Mouse (Mus musculus): ENCODE measurements at regions not wholly inside any gene's neighbourhood (a gene's known extent, or its start where the extent isn't known, plus 50 kb on each side); places are given as distances from the start of the nearest gene placed in this dataset.

GRCm38 (mm10) chr16:62981821-62982220 is 127.7 kb downstream of the Pros1 start:
- no peak overlapping the region for H3K4me2 ChIP-seq
- no peaks in the 10 kb centered on the region for H3K4me1 ChIP-seq
- H3K27me3 ChIP-seq (replicated peaks), result no peaks in the 10 kb centered on the region
- no peak overlapping the region for H3K27ac ChIP-seq (replicated peaks)
- no peaks in the 10 kb centered on the region for H3K36me3 ChIP-seq
- 55% methylated on average over 1 of the region's 1 CpGs for WGBS
- no peaks in the 10 kb centered on the region for H3K9me3 ChIP-seq
- no peak overlapping the region for H3K4me3 ChIP-seq
- no peak for ATAC-seq (ENCODE audit: extremely low read depth, insufficient number of reproducible peaks, low FRiP score, low TSS enrichment)
- no peak overlapping the region for H3K9ac ChIP-seq

- H3K4me3 ChIP-seq, result no peak overlapping the region
- no peaks in the 10 kb centered on the region for H3K9me3 ChIP-seq
- no peak overlapping the region for H3K4me2 ChIP-seq
- H3K36me3 ChIP-seq, result no peaks in the 10 kb centered on the region
- H3K27me3 ChIP-seq (replicated peaks), result no peaks in the 10 kb centered on the region
- no peak overlapping the region for H3K9ac ChIP-seq
- no peaks in the 10 kb centered on the region for H3K4me1 ChIP-seq
- no peak overlapping the region for H3K27ac ChIP-seq (replicated peaks)
- no peak for ATAC-seq (ENCODE audit: extremely low read depth, insufficient number of reproducible peaks, low FRiP score, low TSS enrichment)
- 41% methylated on average over 4 of the region's 4 CpGs for WGBS
Observed at GRCm38 (mm10) chr16:62982558-62982957, 128.5 kb downstream of the Pros1 start.

- Histone ChIP-seq H3K4me3 (no peak overlapping the region), H3K27ac (replicated peaks) (no peak overlapping the region), H3K27me3 (replicated peaks) (no peaks in the 10 kb centered on the region), H3K4me2 (no peak overlapping the region), H3K9me3 (no peaks in the 10 kb centered on the region), H3K36me3 (no peaks in the 10 kb centered on the region), H3K9ac (no peak overlapping the region), H3K4me1 (no peaks in the 10 kb centered on the region)
- ATAC-seq (ENCODE audit: extremely low read depth, insufficient number of reproducible peaks, low FRiP score, low TSS enrichment), result no peak
- WGBS, result 77% methylated on average over 3 of the region's 3 CpGs
Observed at GRCm38 (mm10) chr16:62995555-62995954, 141.4 kb downstream of the Pros1 start.

- Histone ChIP-seq H3K9ac (no peak overlapping the region), H3K4me1 (no peaks in the 10 kb centered on the region), H3K4me2 (no peak overlapping the region), H3K27ac (replicated peaks) (no peak overlapping the region), H3K27me3 (replicated peaks) (no peaks in the 10 kb centered on the region), H3K4me3 (no peak overlapping the region), H3K36me3 (no peaks in the 10 kb centered on the region), H3K9me3 (no peaks in the 10 kb centered on the region)
- 79% methylated on average over 4 of the region's 4 CpGs for WGBS
- no peak for ATAC-seq (ENCODE audit: extremely low read depth, insufficient number of reproducible peaks, low FRiP score, low TSS enrichment)
Observed at GRCm38 (mm10) chr16:63011151-63011734, 157.1 kb downstream of the Pros1 start.

- H3K27ac ChIP-seq (replicated peaks), result no peak overlapping the region
- peak overlapping the region; percentile 24; the same call in 1 of the 2 replicates for H3K4me2 ChIP-seq
- ATAC-seq (ENCODE audit: extremely low read depth, insufficient number of reproducible peaks, low FRiP score, low TSS enrichment), result no peak
- no peaks in the 10 kb centered on the region for H3K4me1 ChIP-seq
- H3K36me3 ChIP-seq, result no peaks in the 10 kb centered on the region
- WGBS, result 31% methylated on average over 7 of the region's 7 CpGs
- H3K9me3 ChIP-seq, result no peaks in the 10 kb centered on the region
- H3K27me3 ChIP-seq (replicated peaks), result no peaks in the 10 kb centered on the region
- H3K9ac ChIP-seq, result no peak overlapping the region
- no peak overlapping the region for H3K4me3 ChIP-seq
Observed at GRCm38 (mm10) chr16:63014453-63014852, 160.3 kb downstream of the Pros1 start.

GRCm38 (mm10) chr16:63016144-63016543 is 162.0 kb downstream of the Pros1 start:
- no peak overlapping the region for H3K9ac ChIP-seq
- 42% methylated on average over 1 of the region's 1 CpGs for WGBS
- H3K27me3 ChIP-seq (replicated peaks), result no peaks in the 10 kb centered on the region
- no peak for ATAC-seq (ENCODE audit: extremely low read depth, insufficient number of reproducible peaks, low FRiP score, low TSS enrichment)
- no peaks in the 10 kb centered on the region for H3K36me3 ChIP-seq
- no peak overlapping the region for H3K4me3 ChIP-seq
- H3K9me3 ChIP-seq, result no peaks in the 10 kb centered on the region
- no peak overlapping the region for H3K4me2 ChIP-seq
- no peaks in the 10 kb centered on the region for H3K4me1 ChIP-seq
- H3K27ac ChIP-seq (replicated peaks), result no peak overlapping the region

GRCm38 (mm10) chr16:63016658-63017057 is 162.6 kb downstream of the Pros1 start:
- ATAC-seq (ENCODE audit: extremely low read depth, insufficient number of reproducible peaks, low FRiP score, low TSS enrichment), result no peak

GRCm38 (mm10) chr16:63030399-63030798 is 176.3 kb downstream of the Pros1 start:
- no peaks in the 10 kb centered on the region for H3K27me3 ChIP-seq (replicated peaks)
- no peak overlapping the region for H3K9ac ChIP-seq
- H3K27ac ChIP-seq (replicated peaks), result no peak overlapping the region
- H3K4me3 ChIP-seq, result no peak overlapping the region
- no peak for ATAC-seq (ENCODE audit: extremely low read depth, insufficient number of reproducible peaks, low FRiP score, low TSS enrichment)
- H3K4me2 ChIP-seq, result no peak overlapping the region
- no peaks in the 10 kb centered on the region for H3K36me3 ChIP-seq
- 76% methylated on average over 4 of the region's 4 CpGs for WGBS
- H3K4me1 ChIP-seq, result no peaks in the 10 kb centered on the region
- no peaks in the 10 kb centered on the region for H3K9me3 ChIP-seq

More at GRCm38 (mm10) chr16:63016658-63017057, 162.6 kb downstream of the Pros1 start:
- no peak overlapping the region for H3K27ac ChIP-seq (replicated peaks)
- H3K9me3 ChIP-seq, result no peaks in the 10 kb centered on the region
- WGBS, result 66% methylated on average over 2 of the region's 2 CpGs
- no peaks in the 10 kb centered on the region for H3K36me3 ChIP-seq
- H3K9ac ChIP-seq, result no peak overlapping the region
- H3K4me1 ChIP-seq, result no peaks in the 10 kb centered on the region
- no peaks in the 10 kb centered on the region for H3K27me3 ChIP-seq (replicated peaks)
- H3K4me2 ChIP-seq, result no peak overlapping the region
- no peak overlapping the region for H3K4me3 ChIP-seq

- WGBS, result 63% methylated on average over 5 of the region's 5 CpGs
- Histone ChIP-seq H3K4me3 (no peak overlapping the region), H3K4me2 (no peak overlapping the region), H3K27ac (replicated peaks) (no peak overlapping the region), H3K9me3 (no peaks in the 10 kb centered on the region), H3K4me1 (no peaks in the 10 kb centered on the region), H3K27me3 (replicated peaks) (no peaks in the 10 kb centered on the region), H3K9ac (no peak overlapping the region), H3K36me3 (no peaks in the 10 kb centered on the region)
- no peak for ATAC-seq (ENCODE audit: extremely low read depth, insufficient number of reproducible peaks, low FRiP score, low TSS enrichment)
Observed at GRCm38 (mm10) chr16:63031035-63031434, 176.9 kb downstream of the Pros1 start.

- no peaks in the 10 kb centered on the region for H3K27me3 ChIP-seq (replicated peaks)
- no peak overlapping the region for H3K9ac ChIP-seq
- H3K27ac ChIP-seq (replicated peaks), result no peak overlapping the region
- 51% methylated on average over 6 of the region's 6 CpGs for WGBS
- no peaks in the 10 kb centered on the region for H3K9me3 ChIP-seq
- ATAC-seq (ENCODE audit: extremely low read depth, insufficient number of reproducible peaks, low FRiP score, low TSS enrichment), result no peak
- no peaks in the 10 kb centered on the region for H3K36me3 ChIP-seq
- H3K4me2 ChIP-seq, result no peak overlapping the region
- H3K4me1 ChIP-seq, result no peaks in the 10 kb centered on the region
- no peak overlapping the region for H3K4me3 ChIP-seq
Observed at GRCm38 (mm10) chr16:63031802-63032201, 177.7 kb downstream of the Pros1 start.

GRCm38 (mm10) chr16:63049100-63049499 is 195.0 kb downstream of the Pros1 start:
- H3K9ac ChIP-seq, result no peak overlapping the region
- WGBS, result 71% methylated on average over 1 of the region's 1 CpGs
- H3K36me3 ChIP-seq, result no peaks in the 10 kb centered on the region
- ATAC-seq (ENCODE audit: extremely low read depth, insufficient number of reproducible peaks, low FRiP score, low TSS enrichment), result no peak
- no peaks in the 10 kb centered on the region for H3K4me1 ChIP-seq
- H3K9me3 ChIP-seq, result no peaks in the 10 kb centered on the region
- H3K4me2 ChIP-seq, result no peak overlapping the region
- H3K27ac ChIP-seq (replicated peaks), result no peak overlapping the region
- no peaks in the 10 kb centered on the region for H3K27me3 ChIP-seq (replicated peaks)
- no peak overlapping the region for H3K4me3 ChIP-seq

GRCm38 (mm10) chr16:63062883-63063282 is 208.8 kb downstream of the Pros1 start:
- Histone ChIP-seq H3K27ac (replicated peaks) (no peak overlapping the region), H3K36me3 (no peaks in the 10 kb centered on the region), H3K27me3 (replicated peaks) (no peaks in the 10 kb centered on the region), H3K4me2 (no peak overlapping the region), H3K4me3 (no peak overlapping the region), H3K9me3 (no peaks in the 10 kb centered on the region), H3K9ac (no peak overlapping the region), H3K4me1 (no peaks in the 10 kb centered on the region)
- no peak for ATAC-seq (ENCODE audit: extremely low read depth, insufficient number of reproducible peaks, low FRiP score, low TSS enrichment)

All from heart, embryonic 13.5 days (tissue).